Mouse (Mus musculus) cerebellum, adult 8-10 months (tissue): ENCODE measurements around the gene Ncoa4.
A peak's percentile ranks its signal among the peaks of the same experiment; 100 is the strongest.

ENCODE experiments used
- DNase-seq: peaks from one replicate; pipeline ENCODE4 v3.0.0; 2022

Gene Ncoa4

DNA sequence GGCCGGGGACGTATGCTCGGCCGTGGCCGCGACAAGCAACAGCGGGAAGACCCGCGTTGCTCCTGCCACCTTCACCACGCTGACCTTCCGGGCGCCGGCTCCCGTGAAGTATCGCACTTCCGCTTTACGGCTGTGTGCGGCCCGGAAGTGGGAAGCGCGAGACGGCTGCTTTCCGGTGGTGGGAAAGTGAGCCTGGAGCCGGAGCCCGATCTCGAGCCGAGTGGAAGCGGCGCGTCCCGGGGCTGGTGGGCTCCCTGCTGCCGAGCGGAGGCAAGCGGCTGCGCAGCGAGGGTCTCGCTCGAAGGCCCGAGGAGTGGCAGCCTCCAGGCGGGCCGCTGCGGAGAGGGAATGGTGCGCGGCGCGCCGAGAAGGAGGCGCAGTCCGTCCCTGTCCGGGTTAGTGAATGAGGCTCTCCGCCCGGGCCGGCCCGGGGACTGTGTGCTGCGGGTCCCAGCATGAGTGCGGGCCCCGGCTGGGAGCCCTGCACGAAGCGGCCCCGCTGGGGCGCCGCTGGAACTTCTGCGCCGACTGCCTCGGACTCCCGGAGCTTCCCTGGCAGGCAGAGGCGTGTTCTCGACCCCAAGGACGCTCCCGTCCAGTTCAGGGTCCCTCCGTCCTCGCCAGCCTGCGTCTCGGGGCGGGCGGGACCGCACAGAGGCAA, 42.3 kb downstream of the Ncoa4 start, which contains the start of the genes Timm23 and Parg:
Gene Timm23, minus strand, starts transcription at position 108 of the 661 bp plus-strand sequence.
Gene Parg, plus strand, starts transcription at position 159 of the 661 bp plus-strand sequence.
- peak; percentile 83 for DNase-seq

DNA sequence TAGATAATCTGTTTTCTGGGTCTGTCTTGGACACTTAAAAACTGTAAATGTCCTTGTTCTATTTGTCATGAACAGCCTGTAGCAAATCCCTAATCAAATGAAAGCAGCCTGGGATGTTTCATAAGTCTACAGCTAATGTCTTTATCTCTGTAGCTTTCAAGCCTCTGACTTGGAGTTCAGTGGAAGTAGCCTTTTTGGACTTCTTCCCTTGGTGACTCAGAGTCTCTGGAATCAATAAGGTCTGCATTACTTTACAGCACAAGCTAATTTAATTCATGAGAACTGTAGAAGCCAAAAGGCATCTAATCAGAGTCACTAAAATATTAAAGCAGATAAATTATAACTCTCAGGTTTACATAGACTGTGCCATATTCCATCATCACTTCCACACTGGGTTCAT, 66.9 kb downstream of the Ncoa4 start:
- DNase-seq: no peak

DNA sequence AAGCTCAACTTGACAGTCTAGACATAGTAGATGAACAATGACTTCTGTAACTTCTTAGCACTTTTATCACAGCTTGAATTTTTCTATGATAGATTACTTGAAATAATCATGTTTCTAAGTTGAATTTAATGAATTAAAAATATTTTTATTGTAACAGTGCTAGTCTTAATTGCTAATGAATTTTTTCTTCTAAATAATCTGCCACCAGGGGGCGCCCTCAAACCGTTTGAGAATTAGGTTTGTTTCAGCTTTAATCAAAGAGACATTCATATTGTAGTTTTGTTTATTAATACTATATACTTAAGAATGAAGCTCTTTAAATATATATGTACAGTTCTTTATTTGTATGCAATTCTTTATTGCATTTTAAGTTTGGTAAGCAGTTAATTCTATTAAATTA, 69.3 kb downstream of the Ncoa4 start:
- DNase-seq: peak; percentile 63
